Mouse (Mus musculus): ENCODE measurements at regions not wholly inside any gene's neighbourhood (a gene's known extent, or its start where the extent isn't known, plus 50 kb on each side); places are given as distances from the start of the nearest gene placed in this dataset.

DNA sequence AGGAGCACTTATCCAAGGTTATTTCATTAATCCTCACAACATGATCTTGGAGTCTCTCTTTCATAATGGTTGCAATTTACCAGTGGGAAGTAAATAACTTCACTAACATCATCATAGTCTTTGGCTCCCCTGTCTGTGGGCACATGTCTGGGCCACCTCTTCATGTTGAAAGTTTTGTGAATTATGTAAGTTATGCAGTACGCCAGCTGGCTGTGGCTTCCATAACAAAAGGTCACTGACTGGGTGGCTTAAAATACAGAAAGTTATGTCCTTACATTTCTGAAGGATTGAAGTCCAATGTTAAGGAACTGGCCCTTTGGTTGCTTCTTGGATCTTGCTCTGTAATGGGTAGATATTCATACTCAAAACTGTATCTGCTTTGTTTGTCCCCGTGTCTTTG, 339.4 kb upstream of the Marcks start:
- DNase-seq (ENCODE audit: low spot score in 2 of 2): no peak

- no peak for DNase-seq (ENCODE audit: low spot score in 2 of 2)
These were observed 334.4 kb upstream of the Marcks start for GRCm38 (mm10) chr10:37473086-37473485.

- DNase-seq (ENCODE audit: low spot score in 2 of 2): no peak
These were observed 318.7 kb upstream of the Marcks start for GRCm38 (mm10) chr10:37457384-37457783.

DNA sequence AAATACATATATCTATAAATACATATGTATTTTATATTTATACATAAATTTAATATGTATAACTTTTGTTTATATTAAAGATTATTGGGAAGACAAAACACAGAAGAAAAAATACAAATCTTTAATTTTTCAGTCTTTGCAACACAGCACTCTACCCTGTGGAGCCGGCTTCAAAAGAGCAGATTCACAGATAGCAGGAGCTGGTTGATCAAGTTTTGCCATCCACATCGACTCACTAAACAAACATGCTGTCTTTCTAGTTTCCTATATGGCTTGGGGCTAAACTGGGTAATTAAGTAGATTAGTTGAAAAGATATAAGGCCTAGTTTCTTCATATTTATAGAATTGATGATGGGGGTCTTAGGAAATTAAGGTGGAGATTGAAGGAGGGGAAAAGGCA, 311.2 kb upstream of the Marcks start:
- DNase-seq (ENCODE audit: low spot score in 2 of 2): no peak

GRCm38 (mm10) chr10:37447333-37448204, 308.8 kb upstream of the Marcks start:
- DNase-seq (ENCODE audit: low spot score in 2 of 2): no peak

GRCm38 (mm10) chr10:37439863-37440613, 301.3 kb upstream of the Marcks start:
- DNase-seq (ENCODE audit: low spot score in 2 of 2): no peak

GRCm38 (mm10) chr10:37438312-37438711, 299.6 kb upstream of the Marcks start:
- no peak for DNase-seq (ENCODE audit: low spot score in 2 of 2)

GRCm38 (mm10) chr10:37436849-37437248, 298.1 kb upstream of the Marcks start:
- DNase-seq (ENCODE audit: low spot score in 2 of 2): no peak

DNA sequence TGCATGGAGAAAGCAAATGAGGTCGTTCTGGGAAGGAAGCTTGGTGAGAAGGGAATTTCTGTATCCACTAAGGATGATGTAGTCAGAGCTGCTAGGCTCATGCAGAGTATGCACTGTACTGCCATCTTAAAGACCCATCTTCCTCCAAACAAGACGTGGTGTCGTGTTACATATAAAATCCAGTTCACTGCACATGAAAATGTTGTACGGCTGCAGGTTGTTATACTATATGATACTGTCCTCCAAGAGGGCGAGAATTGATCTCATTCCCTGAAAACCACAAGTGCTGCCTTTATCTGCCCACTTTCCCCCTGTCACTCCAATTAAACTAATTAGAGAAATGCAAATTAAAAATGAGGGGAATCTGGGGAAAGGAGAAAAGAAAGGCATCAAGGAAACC, 295.5 kb upstream of the Marcks start:
- no peak for DNase-seq (ENCODE audit: low spot score in 2 of 2)

DNA sequence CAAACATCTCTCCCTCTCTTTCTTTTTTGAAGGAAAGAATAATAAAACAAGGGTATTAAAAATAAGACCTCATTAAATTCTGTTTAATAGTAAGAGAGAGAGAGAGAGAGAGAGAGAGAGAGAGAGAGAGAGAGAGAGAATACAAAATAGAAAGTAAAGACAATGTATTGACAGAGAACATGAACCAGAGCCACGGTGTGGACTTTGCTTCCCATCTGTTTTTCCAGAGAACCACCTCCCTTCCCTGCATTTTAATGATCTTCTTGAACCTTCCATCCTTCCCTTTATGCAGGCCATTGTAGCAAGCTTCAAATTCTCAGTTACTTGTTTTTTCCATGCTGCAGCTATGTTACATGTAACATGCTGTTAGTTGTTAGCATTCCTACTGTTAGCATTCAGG, 284.3 kb upstream of the Marcks start:
- DNase-seq (ENCODE audit: low spot score in 2 of 2): no peak

GRCm38 (mm10) chr10:37422612-37423011, 283.9 kb upstream of the Marcks start:
- no peak for DNase-seq (ENCODE audit: low spot score in 2 of 2)

GRCm38 (mm10) chr10:37416321-37416720, 277.6 kb upstream of the Marcks start:
- DNase-seq (ENCODE audit: low spot score in 2 of 2): no peak

GRCm38 (mm10) chr10:37412401-37412800, 273.7 kb upstream of the Marcks start:
- DNase-seq (ENCODE audit: low spot score in 2 of 2): no peak

DNA sequence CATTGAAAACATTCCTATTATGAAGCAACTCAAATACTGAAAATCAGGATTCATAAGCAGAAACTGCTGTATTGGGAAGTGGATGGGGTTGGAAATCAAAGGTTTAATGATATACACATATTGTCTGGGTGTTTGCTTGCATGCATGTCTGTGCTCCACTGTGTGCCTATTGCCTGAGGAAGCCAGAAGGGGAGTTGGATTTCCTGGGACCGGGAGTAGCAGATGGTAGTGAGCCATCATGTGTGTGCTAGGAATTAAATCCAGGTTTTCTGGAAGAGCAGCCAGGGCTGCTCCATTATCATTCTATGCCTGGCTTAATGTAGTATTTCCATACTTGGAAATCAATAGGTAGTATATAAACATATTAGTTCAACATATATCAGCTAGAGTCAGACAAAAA, 271.0 kb upstream of the Marcks start:
- no peak for DNase-seq (ENCODE audit: low spot score in 2 of 2)

DNA sequence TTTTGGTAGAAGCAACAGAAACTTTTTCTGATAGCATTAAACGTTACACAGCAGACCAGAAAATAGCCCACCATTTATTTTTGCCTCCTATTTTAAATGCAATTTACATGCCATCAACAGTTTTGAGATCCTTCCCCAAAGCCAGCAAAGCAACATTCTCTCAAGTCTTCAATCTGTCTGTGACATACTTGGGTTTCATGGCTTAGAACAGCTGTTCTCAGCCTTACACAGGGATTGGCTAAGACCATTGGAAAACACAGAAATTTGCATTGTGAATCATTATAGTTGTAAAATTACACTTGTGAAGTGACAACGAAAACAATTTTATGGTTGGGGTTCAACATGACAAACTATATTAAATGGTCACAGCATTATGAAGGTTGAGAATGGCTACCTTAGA, 268.8 kb upstream of the Marcks start:
- no peak for DNase-seq (ENCODE audit: low spot score in 2 of 2)

- no peak for DNase-seq (ENCODE audit: low spot score in 2 of 2)
These were observed 266.2 kb upstream of the Marcks start for GRCm38 (mm10) chr10:37404933-37405332.

DNA sequence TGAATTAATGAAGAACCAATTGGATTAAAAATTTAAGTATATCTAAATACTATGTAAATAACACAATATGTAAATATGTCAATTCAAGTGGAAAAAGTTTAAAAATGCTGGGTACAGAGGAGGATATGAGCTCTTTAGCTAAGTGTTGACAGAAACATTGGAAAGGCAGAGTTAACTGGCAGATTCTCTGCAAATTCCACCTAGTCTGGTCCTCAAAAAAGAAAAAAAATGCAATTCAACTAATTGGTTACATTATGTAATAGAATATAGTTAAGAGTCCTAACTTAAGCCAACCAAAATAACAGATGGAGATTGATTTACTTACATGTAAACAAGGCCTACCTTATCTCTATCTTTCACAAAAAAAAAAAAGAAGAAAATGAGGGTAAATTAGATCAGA, 265.7 kb upstream of the Marcks start:
- DNase-seq (ENCODE audit: low spot score in 2 of 2): no peak

DNA sequence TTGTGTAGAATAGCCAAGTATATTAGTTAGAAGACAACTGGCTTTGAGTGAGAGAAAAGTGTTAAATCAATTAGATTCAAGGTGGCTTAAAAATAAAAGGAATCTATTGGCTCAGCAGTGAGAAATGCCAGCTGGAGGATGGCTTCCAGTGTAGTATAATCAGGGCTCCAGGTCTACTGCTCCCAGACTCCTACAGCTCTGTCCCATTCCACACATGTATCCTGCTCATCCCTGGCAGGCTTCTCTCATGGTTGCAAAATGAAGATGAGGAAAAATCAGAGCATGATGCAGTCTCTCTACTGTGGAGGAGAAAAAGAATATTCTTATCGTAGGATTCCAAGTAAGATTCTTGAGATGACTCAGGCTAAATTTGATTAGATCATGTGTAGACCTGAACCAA, 263.7 kb upstream of the Marcks start:
- DNase-seq (ENCODE audit: low spot score in 2 of 2): no peak

DNA sequence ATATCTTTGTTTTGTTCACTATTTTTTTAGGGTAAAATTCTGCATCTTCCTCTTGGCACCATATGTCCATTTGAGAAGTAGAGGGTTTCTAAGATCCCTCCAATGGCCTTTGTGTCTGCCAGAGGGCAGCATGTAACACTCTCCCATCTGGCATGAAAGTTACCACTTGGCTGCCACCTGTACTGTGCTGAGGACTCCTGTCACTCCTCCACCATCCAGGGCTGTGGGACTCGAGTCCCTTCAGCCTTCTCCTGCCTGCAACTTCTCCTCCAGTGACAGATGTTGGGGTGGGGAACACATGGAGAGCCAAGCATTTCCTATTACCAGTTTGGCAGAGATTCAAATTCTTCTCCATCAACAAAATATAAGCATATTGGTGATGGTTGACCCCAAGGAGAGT, 262.3 kb upstream of the Marcks start:
- no peak for DNase-seq (ENCODE audit: low spot score in 2 of 2)

DNA sequence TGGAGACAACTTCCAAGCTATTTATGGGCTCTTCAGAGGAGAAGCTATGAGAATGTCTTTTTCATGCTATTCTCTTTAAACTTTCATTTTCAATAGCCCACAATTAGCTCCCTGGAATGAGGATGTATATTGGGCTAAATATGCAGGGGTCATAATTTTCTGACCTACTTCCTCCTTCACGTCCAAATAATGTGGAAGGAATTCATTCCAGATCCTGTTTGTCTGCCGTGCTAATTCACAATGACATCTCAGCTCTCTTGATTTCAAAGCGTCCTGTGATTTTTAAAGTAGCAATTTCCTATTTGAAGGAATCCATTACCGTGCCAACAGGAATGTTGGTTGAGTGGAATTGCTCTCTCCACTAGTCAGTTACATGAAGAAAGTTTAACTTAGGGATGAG, 261.7 kb upstream of the Marcks start:
- DNase-seq (ENCODE audit: low spot score in 2 of 2): no peak

GRCm38 (mm10) chr10:37397271-37397991, 258.7 kb upstream of the Marcks start:
- no peak for DNase-seq (ENCODE audit: low spot score in 2 of 2)

- no peak for DNase-seq (ENCODE audit: low spot score in 2 of 2)
These were observed 251.3 kb upstream of the Marcks start for GRCm38 (mm10) chr10:37390011-37390410.
